Mouse (Mus musculus) frontal cortex, postnatal 36 days (tissue): Measurements from ENCODE around the gene Brd1.
"Not testable (repeated sequence)": the region's sequence is repeated elsewhere in the genome, so short reads cannot be mapped to it uniquely, and the experiment has no call there.

Experiments
- DNase-seq, 2 experiments: peaks; one replicate each; pipeline ENCODE4 v3.0.0; 2022; ENCODE audit warnings: low spot score in 2 of 2

Gene Brd1

GRCm38 (mm10) chr15:88730717-88731116 lies 3.3 kb downstream of the Brd1 start:
- DNase-seq: no peak

- DNase-seq: no peak
Measured at GRCm38 (mm10) chr15:88727204-88727603, 6.8 kb downstream of the Brd1 start.

GRCm38 (mm10) chr15:88725036-88725435 lies 9.0 kb downstream of the Brd1 start:
- no peak for DNase-seq

GRCm38 (mm10) chr15:88724311-88724710 lies 9.7 kb downstream of the Brd1 start:
- no peak for DNase-seq

GRCm38 (mm10) chr15:88723205-88723604 lies 10.8 kb downstream of the Brd1 start:
- DNase-seq: no peak

GRCm38 (mm10) chr15:88717239-88717638 lies 16.8 kb downstream of the Brd1 start:
- no peak for DNase-seq

- peak in 1 of 2 experiments; percentile 39 for DNase-seq
Measured at GRCm38 (mm10) chr15:88716350-88716749, 17.7 kb downstream of the Brd1 start.

- no peak for DNase-seq
Measured at GRCm38 (mm10) chr15:88714021-88714589, 19.9 kb downstream of the Brd1 start.

GRCm38 (mm10) chr15:88712501-88712900 lies 21.5 kb downstream of the Brd1 start:
- DNase-seq: no peak

- no peak for DNase-seq
Measured at GRCm38 (mm10) chr15:88709878-88710277, 24.2 kb downstream of the Brd1 start.

- DNase-seq: no peak
Measured at GRCm38 (mm10) chr15:88708657-88709511, 25.1 kb downstream of the Brd1 start.

- no peak for DNase-seq
Measured at GRCm38 (mm10) chr15:88708204-88708603, 25.8 kb downstream of the Brd1 start.

GRCm38 (mm10) chr15:88706987-88707386 lies 27.0 kb downstream of the Brd1 start:
- DNase-seq: not testable (repeated sequence)

GRCm38 (mm10) chr15:88706320-88706719 lies 27.7 kb downstream of the Brd1 start:
- no peak for DNase-seq

- DNase-seq: no peak
Measured at GRCm38 (mm10) chr15:88704284-88704683, 29.7 kb downstream of the Brd1 start.

GRCm38 (mm10) chr15:88702501-88702900 lies 31.5 kb downstream of the Brd1 start:
- no peak for DNase-seq

GRCm38 (mm10) chr15:88700759-88701158 lies 33.3 kb downstream of the Brd1 start:
- no peak for DNase-seq

GRCm38 (mm10) chr15:88699508-88699907 lies 34.5 kb downstream of the Brd1 start:
- no peak for DNase-seq

GRCm38 (mm10) chr15:88697586-88697985 lies 36.4 kb downstream of the Brd1 start:
- no peak for DNase-seq

- DNase-seq: peak in 1 of 2 experiments; percentile 39
Measured at GRCm38 (mm10) chr15:88696055-88696454, 38.0 kb downstream of the Brd1 start.

- DNase-seq: no peak
Measured at GRCm38 (mm10) chr15:88694033-88694432, 40.0 kb downstream of the Brd1 start.

GRCm38 (mm10) chr15:88692720-88693119 lies 41.3 kb downstream of the Brd1 start:
- no peak for DNase-seq

GRCm38 (mm10) chr15:88691129-88691528 lies 42.9 kb downstream of the Brd1 start:
- no peak for DNase-seq
